Mouse (Mus musculus) thymus, adult 2 months (tissue): Measurements from ENCODE around the gene Prokr1.

Experiments
- CTCF ChIP-seq: fragments of 200-500 bp; IDR thresholded peaks from 2 replicates; pipeline ENCODE4 v1.5.1; 2012; ENCODE audit warnings: mild to moderate bottlenecking, control low read depth, low read length, moderate library complexity, borderline replicate concordance; ENCODE audit not compliant: control insufficient read depth, poor library complexity, insufficient read depth; ENCODE audit errors: extremely low read depth
- POLR2A ChIP-seq: fragments of 200-500 bp; IDR thresholded peaks from 2 replicates; pipeline ENCODE4 v1.6.1; 2012; ENCODE audit warnings: mild to moderate bottlenecking, low read length, control low read depth, moderate library complexity; ENCODE audit not compliant: control insufficient read depth, poor library complexity, insufficient read depth; ENCODE audit errors: extremely low read depth

GRCm38 (mm10) chr6:87530386-87530785 lies 60.2 kb downstream of the Prokr1 start:
- TF ChIP-seq CTCF: no peak
- no peak for TF ChIP-seq POLR2A
